Mouse (Mus musculus) gastrocnemius, postnatal 10 days (tissue): ENCODE results near the gene Chrm3. TPM values are rescaled to one million over a fixed set of nuclear protein-coding genes. Genes with fewer than 3 reads are reported as not detected.

Experiments used
- DNase-seq: peaks from one replicate; pipeline ENCODE4 v3.0.0; 2021; ENCODE audit warnings: mixed read lengths
- total RNA-seq, 2 experiments: library from RNA; stranded (reverse); gene quantifications; 2 replicates each; pipeline ENCODE4 v1.2.3; 2021

Gene Chrm3
- total RNA-seq, 2 experiments from 2014 or later, result 0.80 to 1.1 TPM

- no peak for DNase-seq
These were observed 375.0 kb downstream of the Chrm3 start for GRCm38 (mm10) chr13:9985648-9986047.

- no peak for DNase-seq
These were observed 377.4 kb downstream of the Chrm3 start for GRCm38 (mm10) chr13:9983293-9983692.

DNA sequence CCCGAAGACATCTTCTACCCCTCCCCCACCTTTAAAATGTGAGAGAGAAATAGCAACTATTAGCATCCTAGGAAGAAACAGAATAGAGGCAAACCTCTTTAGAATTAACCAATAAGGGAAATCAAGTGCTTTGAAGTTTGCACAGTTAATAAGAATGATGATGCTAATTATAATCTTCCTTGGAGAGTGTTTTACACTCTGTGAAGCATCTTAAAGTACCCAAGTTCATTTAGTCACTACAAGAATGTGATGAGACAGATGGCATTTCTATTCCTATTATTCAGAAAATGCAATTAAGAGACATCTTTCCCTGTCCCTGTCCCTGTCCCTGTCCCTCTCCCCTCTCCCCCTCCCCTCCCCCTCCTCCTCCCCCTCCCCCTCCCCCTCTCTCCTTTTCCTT is 382.9 kb downstream of the Chrm3 start:
- no peak for DNase-seq

GRCm38 (mm10) chr13:9973742-9974321 is 386.8 kb downstream of the Chrm3 start:
- DNase-seq, result no peak

DNA sequence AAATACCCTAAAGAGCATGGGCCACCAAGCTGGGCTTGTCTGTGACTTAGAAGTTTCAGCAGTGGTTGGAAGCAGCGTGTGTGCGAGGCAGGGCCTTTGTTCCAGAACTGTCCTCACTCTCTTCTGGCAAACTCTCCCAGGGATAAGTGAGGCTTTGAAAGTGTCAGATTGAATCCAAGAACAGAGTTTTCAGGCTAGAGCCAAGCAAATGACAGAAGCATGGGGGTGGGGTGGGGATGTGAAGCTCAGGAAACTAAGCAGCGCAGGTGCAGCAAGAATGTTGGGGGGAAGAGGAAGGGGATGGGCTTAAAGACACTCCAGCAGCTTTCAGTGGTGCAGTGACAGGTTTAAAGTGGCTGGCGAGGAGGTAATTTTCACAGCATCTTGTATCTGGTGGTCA is 388.8 kb downstream of the Chrm3 start:
- no peak for DNase-seq

GRCm38 (mm10) chr13:9952619-9953018 is 408.0 kb downstream of the Chrm3 start:
- DNase-seq, result no peak

DNA sequence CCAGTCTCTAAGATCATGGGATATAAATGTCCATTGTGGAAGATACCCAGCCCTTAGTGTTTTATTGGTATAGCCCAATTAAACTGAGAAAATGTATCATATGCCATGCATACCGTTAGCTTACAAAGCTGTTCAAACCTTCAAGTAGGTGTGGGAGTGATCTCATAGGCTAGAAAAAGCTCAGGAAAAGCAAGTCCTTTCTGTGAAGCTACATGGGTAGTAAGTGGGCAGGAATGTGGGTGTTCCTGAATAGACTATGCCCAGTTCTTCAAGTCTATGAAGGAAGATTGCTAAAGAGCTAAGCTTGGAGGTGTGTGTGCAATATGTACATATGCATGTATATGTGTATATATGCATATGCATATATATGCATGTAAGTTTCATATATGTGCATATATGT is 409.3 kb downstream of the Chrm3 start:
- DNase-seq, result no peak

DNA sequence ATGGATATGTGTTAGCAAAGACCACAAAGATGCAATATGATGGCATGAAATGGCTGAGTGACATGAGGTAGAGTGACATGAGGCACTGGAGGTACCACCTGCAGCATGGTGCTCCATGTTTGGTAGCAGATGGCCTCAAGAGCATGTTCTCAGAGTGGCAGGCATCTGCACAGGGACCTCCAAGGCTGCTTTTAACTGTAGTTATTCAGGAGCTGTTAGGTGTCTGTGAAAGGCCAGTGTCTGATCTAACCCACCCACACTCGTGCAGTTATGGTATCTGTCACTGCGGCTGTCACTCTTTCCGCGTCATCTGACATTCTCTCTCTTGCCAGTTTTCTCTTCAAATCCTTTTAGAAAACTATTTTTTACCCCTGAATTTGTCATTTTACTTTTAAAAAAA is 411.6 kb downstream of the Chrm3 start:
- no peak for DNase-seq

DNA sequence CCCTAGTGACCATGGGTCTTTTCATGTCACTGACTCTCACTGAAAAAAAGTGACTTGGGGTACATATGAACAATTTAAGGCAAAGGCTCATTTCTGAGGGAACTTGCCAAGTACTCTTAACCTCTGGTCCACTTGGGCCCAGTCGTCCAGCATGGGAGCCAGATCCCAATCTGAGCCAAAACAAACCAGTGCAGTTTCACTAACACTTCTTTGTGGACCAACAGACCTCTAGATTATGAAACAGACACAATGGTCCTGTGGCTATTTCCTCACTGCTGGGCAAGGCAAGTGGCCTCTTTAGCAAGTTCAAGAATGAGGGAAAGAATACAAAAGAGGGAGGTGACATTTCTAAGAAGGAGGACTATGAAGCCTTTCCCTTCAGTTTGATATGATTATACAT is 420.5 kb downstream of the Chrm3 start:
- DNase-seq, result no peak

DNA sequence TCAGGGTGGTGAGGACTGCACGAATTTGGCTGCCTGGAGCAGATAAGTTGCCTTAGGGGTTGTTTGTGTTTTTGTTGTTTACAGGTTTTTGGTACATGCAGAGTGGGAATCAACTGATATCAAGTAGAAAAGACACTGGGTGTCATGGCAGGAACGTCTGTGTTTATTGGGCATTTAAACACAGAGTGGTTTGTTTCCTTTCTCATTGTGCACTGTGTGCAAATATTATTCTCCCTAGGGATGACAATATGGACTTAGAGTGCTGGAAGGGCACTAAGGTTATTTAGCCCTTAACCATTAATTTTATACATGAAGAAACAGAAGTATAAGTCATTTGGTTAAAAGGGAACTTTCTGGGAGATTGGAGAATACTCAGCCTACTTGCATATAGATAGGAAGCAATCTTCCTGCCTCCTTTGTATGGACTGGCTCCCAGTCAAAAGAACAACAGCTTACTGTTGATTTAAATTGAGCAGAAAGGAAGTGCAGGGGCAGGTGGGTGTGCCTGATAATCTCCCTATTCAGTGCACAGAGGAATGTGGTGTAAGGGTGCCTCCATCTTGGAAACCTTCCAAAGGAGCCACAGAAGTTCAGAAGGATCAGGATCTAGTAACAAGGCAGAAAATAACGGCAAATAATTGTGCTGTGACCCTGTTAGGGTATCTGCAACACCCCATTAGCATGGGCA is 421.7 kb downstream of the Chrm3 start:
- no peak for DNase-seq

- no peak for DNase-seq
These were observed 427.9 kb downstream of the Chrm3 start for GRCm38 (mm10) chr13:9932714-9933113.

DNA sequence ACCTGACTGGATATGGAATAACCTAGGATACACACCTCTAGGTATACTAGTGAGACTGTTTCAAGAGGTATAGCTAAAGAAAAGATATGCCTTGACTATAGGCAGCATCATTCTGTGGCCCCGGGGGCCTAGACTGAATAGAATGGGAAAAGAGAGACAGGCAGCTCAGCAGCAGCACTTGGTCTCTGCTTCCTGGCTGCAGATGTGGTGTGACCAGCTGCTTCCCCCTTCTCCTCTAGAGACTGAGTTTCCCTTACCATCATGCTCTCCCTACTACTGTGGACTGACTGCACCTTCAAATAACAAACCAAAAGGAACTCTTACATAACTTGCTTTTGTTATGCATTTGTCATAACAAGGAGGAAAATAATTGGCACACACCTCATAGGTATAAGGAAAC is 430.0 kb downstream of the Chrm3 start:
- DNase-seq, result no peak

- DNase-seq, result no peak
These were observed 430.7 kb downstream of the Chrm3 start for GRCm38 (mm10) chr13:9929978-9930377.

- no peak for DNase-seq
These were observed 439.5 kb downstream of the Chrm3 start for GRCm38 (mm10) chr13:9921150-9921549.

- no peak for DNase-seq
These were observed 447.9 kb downstream of the Chrm3 start for GRCm38 (mm10) chr13:9912697-9913096.

DNA sequence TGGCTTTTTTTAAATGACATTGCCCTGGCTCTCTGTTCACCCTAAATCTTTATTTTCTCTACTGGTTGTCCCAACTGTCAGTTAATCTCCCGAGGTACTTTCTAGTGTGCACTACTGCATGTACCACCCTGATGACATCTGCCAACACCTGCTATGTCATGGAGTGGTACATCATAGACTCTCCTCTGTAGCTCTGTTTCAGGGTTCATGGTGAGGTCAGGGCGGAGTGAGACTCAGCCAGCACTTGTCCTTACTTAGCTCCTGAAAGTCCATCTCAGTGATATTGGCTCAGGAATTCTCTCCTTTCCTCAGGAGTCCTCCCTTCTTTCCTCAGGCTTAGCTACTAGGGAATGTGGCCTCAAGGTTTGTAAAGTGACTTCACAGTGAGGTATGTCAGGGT is 451.9 kb downstream of the Chrm3 start:
- no peak for DNase-seq

DNA sequence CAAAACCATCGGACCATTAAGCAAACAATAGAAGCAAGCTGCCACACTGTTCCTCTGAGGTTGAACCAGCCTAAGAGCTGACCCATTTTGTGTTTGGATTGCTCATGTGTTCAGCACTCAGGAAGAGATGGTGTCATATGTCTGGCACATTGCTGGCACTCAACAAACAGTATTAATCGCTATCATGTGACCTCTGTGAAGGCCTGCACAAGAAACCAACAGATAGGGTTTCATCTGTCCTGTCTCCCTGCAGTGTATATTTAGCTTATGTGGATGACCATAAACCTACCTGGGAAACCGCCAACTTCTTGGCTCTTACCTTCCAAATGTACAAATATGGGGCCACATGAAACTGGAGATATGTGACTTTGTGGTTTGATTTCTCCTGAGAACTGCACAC is 453.4 kb downstream of the Chrm3 start:
- DNase-seq, result peak; percentile 28

GRCm38 (mm10) chr13:9904455-9904854 is 456.2 kb downstream of the Chrm3 start:
- no peak for DNase-seq

DNA sequence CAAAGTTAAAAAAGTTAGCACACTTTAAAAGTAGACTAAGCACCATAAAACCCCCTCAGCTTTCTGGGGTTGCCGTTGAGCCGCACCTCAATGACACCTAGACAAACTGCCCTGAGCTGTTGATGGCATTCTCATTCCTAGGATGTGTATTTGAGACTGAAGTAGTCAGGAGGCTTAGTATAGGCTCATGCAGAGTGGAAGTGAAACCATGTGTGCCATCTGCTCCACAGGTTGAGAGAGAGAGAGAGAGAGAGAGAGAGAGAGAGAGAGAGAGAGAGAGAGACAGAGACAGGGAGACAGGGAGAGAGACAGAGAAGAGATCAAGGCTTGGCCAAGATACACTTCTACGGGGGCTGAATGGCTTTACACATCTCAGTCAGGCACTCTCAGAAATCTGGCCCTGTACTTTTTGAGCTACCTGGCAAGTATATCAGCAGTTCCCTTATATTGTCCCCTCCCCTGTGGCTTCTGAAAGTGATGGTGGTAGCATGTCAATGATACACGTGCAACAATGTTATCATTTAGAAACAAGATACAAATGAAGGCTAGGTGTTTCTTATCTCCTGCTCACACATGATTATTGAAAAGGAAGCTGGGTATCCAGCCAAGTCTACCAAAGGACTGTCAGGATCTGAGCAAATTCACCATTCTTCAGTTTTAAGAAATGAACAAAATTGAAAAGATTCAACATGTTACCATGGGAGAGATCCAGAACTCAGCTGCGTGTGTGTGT is 459.8 kb downstream of the Chrm3 start:
- DNase-seq, result no peak

- no peak for DNase-seq
These were observed 461.8 kb downstream of the Chrm3 start for GRCm38 (mm10) chr13:9898664-9899369.

DNA sequence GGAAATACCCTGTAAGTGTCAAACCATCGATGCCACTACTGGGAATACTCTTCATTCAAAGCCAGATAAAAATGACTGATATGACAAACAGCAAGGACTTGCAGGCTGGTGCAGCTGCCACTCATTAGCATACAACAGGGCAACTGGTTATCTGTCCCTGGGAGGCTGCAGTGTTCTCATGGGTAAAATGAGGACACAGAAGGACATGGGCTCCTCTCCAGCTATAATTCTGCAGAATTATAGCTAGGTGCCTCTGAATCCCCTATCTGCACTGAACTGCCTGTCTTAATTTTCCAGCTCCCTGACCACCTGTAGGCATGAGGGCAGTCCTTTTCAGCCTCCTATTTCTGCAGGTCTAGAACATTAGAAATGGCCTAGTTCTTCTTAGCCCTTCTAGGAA is 463.4 kb downstream of the Chrm3 start:
- DNase-seq, result no peak

GRCm38 (mm10) chr13:9895045-9895625 is 465.5 kb downstream of the Chrm3 start:
- no peak for DNase-seq

DNA sequence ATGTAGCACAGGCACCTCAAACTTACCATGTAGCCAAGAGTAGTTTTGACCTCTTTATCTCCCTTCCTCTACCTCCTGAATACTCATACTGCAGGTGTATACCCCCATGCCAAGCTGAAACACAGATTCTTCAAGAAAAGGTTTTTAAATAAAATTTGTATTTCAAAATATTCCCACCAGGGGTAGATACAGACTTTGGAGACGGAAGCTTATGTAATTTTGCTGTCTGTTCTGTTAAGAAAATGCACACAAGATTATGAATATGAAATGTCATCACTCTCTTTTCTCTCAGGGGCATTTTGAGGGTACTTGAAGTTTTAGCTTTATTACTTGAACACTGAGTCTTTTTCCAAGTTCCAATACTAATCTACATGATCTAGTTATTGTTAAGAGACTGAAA is 469.6 kb downstream of the Chrm3 start:
- no peak for DNase-seq
